Mouse (Mus musculus) spleen, adult 2 months (tissue): ENCODE measurements around the gene Tns3. TPM values are rescaled to one million over a fixed set of nuclear protein-coding genes. Genes with fewer than 3 reads are reported as not detected.

ENCODE experiments used
- DNase-seq, 2 experiments: peaks; one replicate each; pipeline versions ENCODE4 v3.0.0 to v3.0.0-alpha.2; 2012 to 2021; ENCODE audit warnings: low spot score in 2 of 2, low read depth in 1 of 2
- H3K27ac ChIP-seq: fragments of 200-500 bp; 2 replicates; pipeline ENCODE4 v1.5.1; 2012; ENCODE audit warnings: low read length, inconsistent platforms; ENCODE audit not compliant: insufficient read depth
- H3K27me3 ChIP-seq: fragments of 200-500 bp; 2 replicates; pipeline ENCODE4 v1.6.1; 2012; ENCODE audit warnings: mild to moderate bottlenecking, moderate library complexity, low read length, inconsistent platforms; ENCODE audit not compliant: control insufficient read depth, insufficient read depth
- H3K36me3 ChIP-seq: fragments of 200-500 bp; 2 replicates; pipeline ENCODE4 v1.6.1; 2012; ENCODE audit warnings: mild to moderate bottlenecking, low read length, inconsistent platforms; ENCODE audit not compliant: control insufficient read depth, insufficient read depth
- H3K4me1 ChIP-seq: fragments of 200-500 bp; 2 replicates; pipeline ENCODE4 v1.6.1; 2011; ENCODE audit warnings: inconsistent platforms; ENCODE audit not compliant: control insufficient read depth, insufficient read depth, insufficient read length
- H3K4me3 ChIP-seq: fragments of 200-500 bp; 2 replicates; pipeline ENCODE4 v1.5.1; 2011; ENCODE audit warnings: mild to moderate bottlenecking, inconsistent platforms; ENCODE audit not compliant: insufficient read depth, insufficient read length; ENCODE audit errors: extremely low read depth
- CTCF ChIP-seq: fragments of 200-500 bp; IDR thresholded peaks from 2 replicates; pipeline ENCODE4 v1.5.1; 2011; ENCODE audit warnings: mild to moderate bottlenecking, inconsistent platforms; ENCODE audit not compliant: insufficient read depth, insufficient read length, insufficient replicate concordance; ENCODE audit errors: extremely low read depth
- POLR2A ChIP-seq: fragments of 200-500 bp; IDR thresholded peaks from 2 replicates; pipeline ENCODE4 v1.6.1; 2011; ENCODE audit warnings: low read depth, low read length, inconsistent platforms
- WGBS: fragments of 180-500 bp; shearing (Covaris S2); methylation state at CpG from one replicate; pipeline ENCODE4 v1.1.7; 2018; 5-methylcytosine and 5-hydroxymethylcytosine counted together
- polyA plus RNA-seq: library from polyadenylated mRNA; depleted of rRNA; stranded (reverse); fragments of >200 nt; gene quantifications from 2 replicates; pipeline ENCODE4 v1.2.3, GENCODE M21; 2012

Tns3 gene
- polyA plus RNA-seq, 1 experiment, result 39.7 TPM

GRCm38 (mm10) chr11:8675701-8676474 is 11.6 kb upstream of the Tns3 start:
- WGBS, result 88% methylated on average over 6 of the region's 6 CpGs
- Histone ChIP-seq H3K4me3 (no peak overlapping the region), H3K36me3 (no peaks in the 10 kb centered on the region), H3K4me1 (peaks cover 3% of the 10 kb centered on the region; the same call in 1 of the 2 replicates), H3K27me3 (no peaks in the 10 kb centered on the region), H3K27ac (no peak overlapping the region)
- DNase-seq, result no peak
- TF ChIP-seq POLR2A (no peak), CTCF (no peak)

GRCm38 (mm10) chr11:8674549-8675149 is 10.3 kb upstream of the Tns3 start:
- 75% methylated on average over 3 of the region's 3 CpGs for WGBS
- Histone ChIP-seq H3K27me3 (no peaks in the 10 kb centered on the region), H3K36me3 (no peaks in the 10 kb centered on the region), H3K4me3 (no peak overlapping the region), H3K4me1 (peaks cover 3% of the 10 kb centered on the region; the same call in 1 of the 2 replicates), H3K27ac (peak overlapping the region; percentile 19; the same call in 1 of the 2 replicates)
- TF ChIP-seq CTCF, result no peak
- no peak for DNase-seq

GRCm38 (mm10) chr11:8671698-8672097 is 7.4 kb upstream of the Tns3 start:
- Histone ChIP-seq H3K27ac (no peak overlapping the region), H3K36me3 (no peaks in the 10 kb centered on the region), H3K4me3 (no peak overlapping the region), H3K4me1 (no peaks in the 10 kb centered on the region), H3K27me3 (no peaks in the 10 kb centered on the region)
- no peak for TF ChIP-seq CTCF
- TF ChIP-seq POLR2A, result no peak
- WGBS, result 88% methylated on average over 4 of the region's 4 CpGs
- no peak for DNase-seq

- TF ChIP-seq CTCF (no peak), POLR2A (no peak)
- 88% methylated on average over 2 of the region's 2 CpGs for WGBS
- no peak for DNase-seq
Measured at GRCm38 (mm10) chr11:8669138-8669537, 4.8 kb upstream of the Tns3 start.

GRCm38 (mm10) chr11:8664797-8665196 is 462 bp upstream of the Tns3 start:
- peak overlapping the region; percentile 81 for H3K27ac ChIP-seq
- H3K4me3 ChIP-seq, result peak overlapping the region; percentile 67; the same call in 1 of the 2 replicates
- no peak for TF ChIP-seq CTCF
- H3K27me3 ChIP-seq, result no peaks in the 10 kb centered on the region
- 51% methylated on average over 5 of the region's 5 CpGs for WGBS
- H3K4me1 ChIP-seq, result peaks cover 10% of the 10 kb centered on the region; the same call in 1 of the 2 replicates
- H3K36me3 ChIP-seq, result no peaks in the 10 kb centered on the region
- no peak for DNase-seq

More at GRCm38 (mm10) chr11:8669138-8669537, 4.8 kb upstream of the Tns3 start:
- H3K27ac ChIP-seq, result no peak overlapping the region
- H3K27me3 ChIP-seq, result no peaks in the 10 kb centered on the region
- H3K4me1 ChIP-seq, result no peaks in the 10 kb centered on the region
- no peak overlapping the region for H3K4me3 ChIP-seq
- no peaks in the 10 kb centered on the region for H3K36me3 ChIP-seq

- TF ChIP-seq CTCF (no peak), POLR2A (no peak)
- Histone ChIP-seq H3K4me1 (peaks cover 11% of the 10 kb centered on the region; the same call in 1 of the 2 replicates), H3K36me3 (no peaks in the 10 kb centered on the region), H3K27ac (peak overlapping the region; percentile 81), H3K4me3 (peak overlapping the region; percentile 67), H3K27me3 (no peaks in the 10 kb centered on the region)
- WGBS, result 1% methylated on average over 52 of the region's 52 CpGs
- DNase-seq, result peak in 1 of 2 experiments; percentile 33
Measured at GRCm38 (mm10) chr11:8663444-8664392, 617 bp downstream of the Tns3 start.
